Mouse (Mus musculus): ENCODE measurements at regions not wholly inside any gene's neighbourhood (a gene's known extent, or its start where the extent isn't known, plus 50 kb on each side); places are given as distances from the start of the nearest gene placed in this dataset.
A peak's percentile ranks its signal among the peaks of the same experiment; 100 is the strongest.

- Histone ChIP-seq H3K36me3 (ENCODE audit: insufficient read depth, low read length) (no peaks in the 10 kb centered on the region), H3K27me3 (ENCODE audit: insufficient read depth, low read length) (no peaks in the 10 kb centered on the region), H3K4me1 (ENCODE audit: insufficient read depth, low read length) (no peaks in the 10 kb centered on the region), H3K27ac (no peak overlapping the region), H3K9ac (replicated peaks; ENCODE audit: low read length) (no peak overlapping the region), H3K4me3 (ENCODE audit: low read length) (no peak overlapping the region), H3K9me3 (ENCODE audit: low read length) (no peaks in the 10 kb centered on the region), H3K4me2 (ENCODE audit: low read depth, low read length) (no peak overlapping the region)
- no peak for TF ChIP-seq CTCF (IDR thresholded peaks at IDR 0.05; ENCODE audit: low read depth)
- ATAC-seq (no peak), DNase-seq (ENCODE audit: low spot score) (no peak)
- 59% methylated on average over 12 of the region's 12 CpGs for WGBS
Observed at GRCm38 (mm10) chr9:31983759-31984586, 70.7 kb upstream of the Barx2 start.

- Histone ChIP-seq H3K9me3 (ENCODE audit: low read length) (no peaks in the 10 kb centered on the region), H3K4me1 (ENCODE audit: insufficient read depth, low read length) (peaks cover 7% of the 10 kb centered on the region; the same call in 1 of the 2 replicates), H3K36me3 (ENCODE audit: insufficient read depth, low read length) (no peaks in the 10 kb centered on the region), H3K27me3 (ENCODE audit: insufficient read depth, low read length) (no peaks in the 10 kb centered on the region), H3K4me2 (ENCODE audit: low read depth, low read length) (no peak overlapping the region), H3K9ac (replicated peaks; ENCODE audit: low read length) (no peak overlapping the region), H3K4me3 (ENCODE audit: low read length) (no peak overlapping the region), H3K27ac (no peak overlapping the region)
- WGBS: 73% methylated on average over 7 of the region's 7 CpGs
- no peak for ATAC-seq
- TF ChIP-seq CTCF (IDR thresholded peaks at IDR 0.05; ENCODE audit: low read depth): no peak
- DNase-seq (ENCODE audit: low spot score): no peak
Observed at GRCm38 (mm10) chr9:31988826-31989225, 75.6 kb upstream of the Barx2 start.

GRCm38 (mm10) chr9:31989581-31990360 is 76.5 kb upstream of the Barx2 start:
- Histone ChIP-seq H3K27ac (no peak overlapping the region), H3K4me1 (ENCODE audit: insufficient read depth, low read length) (peaks cover 7% of the 10 kb centered on the region; the same call in 1 of the 2 replicates), H3K36me3 (ENCODE audit: insufficient read depth, low read length) (no peaks in the 10 kb centered on the region), H3K9me3 (ENCODE audit: low read length) (no peaks in the 10 kb centered on the region), H3K9ac (replicated peaks; ENCODE audit: low read length) (no peak overlapping the region), H3K4me2 (ENCODE audit: low read depth, low read length) (peak overlapping the region; percentile 27), H3K27me3 (ENCODE audit: insufficient read depth, low read length) (no peaks in the 10 kb centered on the region), H3K4me3 (ENCODE audit: low read length) (no peak overlapping the region)
- ATAC-seq (no peak), DNase-seq (ENCODE audit: low spot score) (peak; percentile 30)
- WGBS: 24% methylated on average over 17 of the region's 17 CpGs
- TF ChIP-seq CTCF (IDR thresholded peaks at IDR 0.05; ENCODE audit: low read depth): no peak

- ATAC-seq (no peak), DNase-seq (ENCODE audit: low spot score) (no peak)
- no peak for TF ChIP-seq CTCF (IDR thresholded peaks at IDR 0.05; ENCODE audit: low read depth)
- Histone ChIP-seq H3K27ac (no peak overlapping the region), H3K9ac (replicated peaks; ENCODE audit: low read length) (no peak overlapping the region), H3K36me3 (ENCODE audit: insufficient read depth, low read length) (no peaks in the 10 kb centered on the region), H3K4me3 (ENCODE audit: low read length) (no peak overlapping the region), H3K9me3 (ENCODE audit: low read length) (no peaks in the 10 kb centered on the region), H3K4me2 (ENCODE audit: low read depth, low read length) (no peak overlapping the region), H3K4me1 (ENCODE audit: insufficient read depth, low read length) (peaks cover 7% of the 10 kb centered on the region; the same call in 1 of the 2 replicates), H3K27me3 (ENCODE audit: insufficient read depth, low read length) (no peaks in the 10 kb centered on the region)
- WGBS: 94% methylated on average over 4 of the region's 4 CpGs
Observed at GRCm38 (mm10) chr9:31990456-31990855, 77.2 kb upstream of the Barx2 start.

- no peaks in the 10 kb centered on the region for H3K36me3 ChIP-seq (ENCODE audit: insufficient read depth, low read length)
- H3K27me3 ChIP-seq (ENCODE audit: insufficient read depth, low read length): no peaks in the 10 kb centered on the region
- TF ChIP-seq CTCF (IDR thresholded peaks at IDR 0.05; ENCODE audit: low read depth): no peak
- no peak overlapping the region for H3K9ac ChIP-seq (replicated peaks; ENCODE audit: low read length)
- H3K4me1 ChIP-seq (ENCODE audit: insufficient read depth, low read length): peaks cover 7% of the 10 kb centered on the region; the same call in 1 of the 2 replicates
- no peaks in the 10 kb centered on the region for H3K9me3 ChIP-seq (ENCODE audit: low read length)
- 74% methylated on average over 7 of the region's 7 CpGs for WGBS
- H3K27ac ChIP-seq: no peak overlapping the region
- H3K4me2 ChIP-seq (ENCODE audit: low read depth, low read length): no peak overlapping the region
- DNase-seq (ENCODE audit: low spot score) (no peak), ATAC-seq (no peak; the same call in 1 of the 2 replicates)
- H3K4me3 ChIP-seq (ENCODE audit: low read length): no peak overlapping the region
Observed at GRCm38 (mm10) chr9:31993631-31994601, 80.7 kb upstream of the Barx2 start.

- H3K9me3 ChIP-seq (ENCODE audit: low read length): no peaks in the 10 kb centered on the region
- no peak overlapping the region for H3K9ac ChIP-seq (replicated peaks; ENCODE audit: low read length)
- no peak overlapping the region for H3K4me3 ChIP-seq (ENCODE audit: low read length)
- ATAC-seq (no peak), DNase-seq (ENCODE audit: low spot score) (no peak)
- no peak overlapping the region for H3K27ac ChIP-seq
- WGBS: 73% methylated on average over 3 of the region's 3 CpGs
- H3K27me3 ChIP-seq (ENCODE audit: insufficient read depth, low read length): no peaks in the 10 kb centered on the region
- TF ChIP-seq CTCF (IDR thresholded peaks at IDR 0.05; ENCODE audit: low read depth): no peak
- H3K36me3 ChIP-seq (ENCODE audit: insufficient read depth, low read length): no peaks in the 10 kb centered on the region
- H3K4me2 ChIP-seq (ENCODE audit: low read depth, low read length): no peak overlapping the region
- no peaks in the 10 kb centered on the region for H3K4me1 ChIP-seq (ENCODE audit: insufficient read depth, low read length)
Observed at GRCm38 (mm10) chr9:31995101-31995500, 81.8 kb upstream of the Barx2 start.
